Mouse (Mus musculus) liver, embryonic 13.5 days (tissue): ENCODE results near the gene Rfx5. TPM values are rescaled to one million over a fixed set of nuclear protein-coding genes. Genes with fewer than 3 reads are reported as not detected.

Source experiments
- ATAC-seq: fragments of 200-750 bp; cut with Nextera tagmentation; 2 replicates; pipeline ENCODE4 v1.8.0; 2017; ENCODE audit warnings: low read depth, mild to moderate bottlenecking, moderate number of reproducible peaks, moderate library complexity
- DNase-seq: peaks from one replicate; pipeline ENCODE4 v3.0.0; 2022
- H3K27ac ChIP-seq: fragments of 300-500 bp; sonication (generic); 2 replicates; pipeline ENCODE4 v1.5.1; 2015; ENCODE audit warnings: moderate library complexity, mild to moderate bottlenecking, inconsistent platforms
- H3K27me3 ChIP-seq: fragments of 300-500 bp; sonication (generic); 2 replicates; pipeline ENCODE4 v1.6.1; 2015; ENCODE audit warnings: mild to moderate bottlenecking, inconsistent platforms
- H3K36me3 ChIP-seq: fragments of 300-500 bp; sonication (generic); 2 replicates; pipeline ENCODE4 v1.6.1; 2015; ENCODE audit warnings: mild to moderate bottlenecking, inconsistent platforms
- H3K4me1 ChIP-seq: fragments of 300-500 bp; sonication (generic); replicated peaks from 2 replicates; pipeline ENCODE4 v1.6.1; 2015; ENCODE audit warnings: inconsistent platforms
- H3K4me2 ChIP-seq: fragments of 300-500 bp; sonication (generic); 2 replicates; pipeline ENCODE4 v1.6.1; 2015; ENCODE audit warnings: inconsistent platforms, mild to moderate bottlenecking, moderate library complexity
- H3K4me3 ChIP-seq: fragments of 300-500 bp; sonication (generic); replicated peaks from 2 replicates; pipeline ENCODE4 v1.5.1; 2015; ENCODE audit warnings: mild to moderate bottlenecking, inconsistent platforms
- H3K9ac ChIP-seq: fragments of 300-500 bp; sonication (generic); 2 replicates; pipeline ENCODE4 v1.6.1; 2015; ENCODE audit warnings: mild to moderate bottlenecking, inconsistent platforms
- H3K9me3 ChIP-seq: fragments of 300-500 bp; sonication (generic); replicated peaks from 2 replicates; pipeline ENCODE4 v1.6.1; 2016; ENCODE audit warnings: inconsistent platforms
- WGBS: fragments of 180-500 bp; shearing (Covaris S2); methylation state at CpG from one replicate; pipeline ENCODE4 v1.1.7; 2015; ENCODE audit not compliant: insufficient replicate concordance; 5-methylcytosine and 5-hydroxymethylcytosine counted together
- polyA plus RNA-seq: library from polyadenylated mRNA; unstranded; fragments of >200 nt; fragmentation: Nextera tagmentation; extraction: Ambion mirVana; gene quantifications from 2 replicates; pipeline ENCODE4 v1.2.1, GENCODE M21; 2015

Rfx5 gene
- polyA plus RNA-seq, 1 experiment from 2014 or later = 0.96 TPM

- peaks cover 12% of the 10 kb centered on the region; the same call in 1 of the 2 replicates for H3K4me1 ChIP-seq
- H3K27me3 ChIP-seq = no peaks in the 10 kb centered on the region
- H3K9me3 ChIP-seq = no peaks in the 10 kb centered on the region
- H3K4me3 ChIP-seq = no peak overlapping the region
- H3K9ac ChIP-seq = no peak overlapping the region
- WGBS = 74% methylated on average over 5 of the region's 5 CpGs
- no peak overlapping the region for H3K27ac ChIP-seq
- no peak overlapping the region for H3K4me2 ChIP-seq
- DNase-seq (no peak), ATAC-seq (no peak)
- peaks cover 25% of the 10 kb centered on the region for H3K36me3 ChIP-seq
Observed at GRCm38 (mm10) chr3:94960322-94960721, 6.4 kb downstream of the Rfx5 start.

DNA sequence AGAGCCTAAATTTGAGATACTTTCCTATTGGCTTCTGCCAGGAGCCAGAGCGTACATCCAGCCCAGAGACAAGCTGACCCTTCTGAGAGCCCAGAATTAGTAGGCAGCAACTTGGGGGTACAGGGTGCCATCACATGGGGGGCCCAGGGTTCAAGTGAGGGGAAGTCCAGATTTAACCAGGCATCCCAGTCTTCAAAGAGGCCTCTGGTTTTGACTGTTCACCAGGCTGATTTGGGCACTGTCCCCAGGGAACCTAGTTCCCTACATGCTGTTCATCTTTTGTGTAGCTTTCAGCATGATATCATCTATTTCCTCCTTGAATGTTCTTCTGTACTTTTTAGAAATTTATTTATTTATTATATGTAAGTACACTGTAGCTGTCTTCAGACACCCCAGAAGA is 11.1 kb downstream of the Rfx5 start:
- H3K9ac ChIP-seq = no peak overlapping the region
- H3K9me3 ChIP-seq = no peaks in the 10 kb centered on the region
- no peak overlapping the region for H3K4me3 ChIP-seq
- no peaks in the 10 kb centered on the region for H3K27me3 ChIP-seq
- H3K27ac ChIP-seq = no peak overlapping the region
- no peak overlapping the region for H3K4me2 ChIP-seq
- ATAC-seq (no peak), DNase-seq (no peak)
- no peaks in the 10 kb centered on the region for H3K36me3 ChIP-seq
- no peaks in the 10 kb centered on the region for H3K4me1 ChIP-seq
- WGBS = 91% methylated on average over 1 of the region's 1 CpGs

DNA sequence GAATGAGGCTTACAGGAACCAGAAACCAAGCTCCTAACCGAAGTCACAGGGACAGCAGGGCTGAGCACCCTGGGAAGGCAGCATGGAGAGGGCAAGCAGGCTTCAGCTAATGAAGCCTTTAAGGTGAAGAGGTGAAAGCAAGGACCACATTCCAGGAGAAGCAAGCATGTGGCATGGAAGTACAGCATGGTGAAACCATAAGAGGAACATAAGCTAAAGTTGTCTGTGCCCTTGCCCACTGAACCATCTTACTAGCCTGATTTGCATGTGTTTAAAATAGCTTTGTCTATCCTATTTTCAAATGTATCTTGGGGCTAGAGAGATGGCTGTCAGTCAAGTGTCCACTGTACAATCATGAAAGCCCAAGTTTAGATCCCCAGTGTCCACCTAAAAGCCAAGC is 12.0 kb downstream of the Rfx5 start:
- Histone ChIP-seq H3K27ac (no peak overlapping the region), H3K4me3 (no peak overlapping the region), H3K9me3 (no peaks in the 10 kb centered on the region), H3K9ac (no peak overlapping the region), H3K4me1 (no peaks in the 10 kb centered on the region), H3K36me3 (no peaks in the 10 kb centered on the region), H3K27me3 (no peaks in the 10 kb centered on the region), H3K4me2 (no peak overlapping the region)
- WGBS = 57% methylated on average over 1 of the region's 1 CpGs
- DNase-seq (no peak), ATAC-seq (no peak)

GRCm38 (mm10) chr3:94972552-94972951 is 18.7 kb downstream of the Rfx5 start:
- H3K4me1 ChIP-seq = peaks cover 35% of the 10 kb centered on the region
- DNase-seq (no peak), ATAC-seq (no peak)
- peaks cover under 1% of the 10 kb centered on the region; the same call in 1 of the 2 replicates for H3K36me3 ChIP-seq
- H3K9ac ChIP-seq = no peak overlapping the region
- WGBS = 65% methylated on average over 3 of the region's 3 CpGs
- H3K27me3 ChIP-seq = no peaks in the 10 kb centered on the region
- no peak overlapping the region for H3K27ac ChIP-seq
- no peaks in the 10 kb centered on the region for H3K9me3 ChIP-seq
- no peak overlapping the region for H3K4me3 ChIP-seq
- H3K4me2 ChIP-seq = no peak overlapping the region

GRCm38 (mm10) chr3:94973620-94974019 is 19.7 kb downstream of the Rfx5 start:
- Histone ChIP-seq H3K4me3 (peak overlapping the region; percentile 90), H3K27me3 (no peaks in the 10 kb centered on the region), H3K9me3 (no peaks in the 10 kb centered on the region), H3K36me3 (peaks cover 6% of the 10 kb centered on the region), H3K4me1 (peaks cover 35% of the 10 kb centered on the region), H3K4me2 (peak overlapping the region; percentile 80), H3K27ac (no peak overlapping the region), H3K9ac (no peak overlapping the region)
- WGBS = 80% methylated on average over 5 of the region's 5 CpGs
- DNase-seq (no peak), ATAC-seq (no peak)

GRCm38 (mm10) chr3:94974026-94974527 is 20.2 kb downstream of the Rfx5 start:
- no peaks in the 10 kb centered on the region for H3K27me3 ChIP-seq
- H3K4me1 ChIP-seq = peaks cover 35% of the 10 kb centered on the region
- peak; percentile 15; the same call in 1 of the 2 replicates for ATAC-seq
- no peak for DNase-seq
- peak overlapping the region; percentile 16; the same call in 1 of the 2 replicates for H3K27ac ChIP-seq
- H3K9me3 ChIP-seq = no peaks in the 10 kb centered on the region
- peaks cover 6% of the 10 kb centered on the region for H3K36me3 ChIP-seq
- 23% methylated on average over 9 of the region's 9 CpGs for WGBS
- peak overlapping the region; percentile 80 for H3K4me2 ChIP-seq
- H3K9ac ChIP-seq = peak overlapping the region; percentile 72
- peak overlapping the region; percentile 90 for H3K4me3 ChIP-seq

DNA sequence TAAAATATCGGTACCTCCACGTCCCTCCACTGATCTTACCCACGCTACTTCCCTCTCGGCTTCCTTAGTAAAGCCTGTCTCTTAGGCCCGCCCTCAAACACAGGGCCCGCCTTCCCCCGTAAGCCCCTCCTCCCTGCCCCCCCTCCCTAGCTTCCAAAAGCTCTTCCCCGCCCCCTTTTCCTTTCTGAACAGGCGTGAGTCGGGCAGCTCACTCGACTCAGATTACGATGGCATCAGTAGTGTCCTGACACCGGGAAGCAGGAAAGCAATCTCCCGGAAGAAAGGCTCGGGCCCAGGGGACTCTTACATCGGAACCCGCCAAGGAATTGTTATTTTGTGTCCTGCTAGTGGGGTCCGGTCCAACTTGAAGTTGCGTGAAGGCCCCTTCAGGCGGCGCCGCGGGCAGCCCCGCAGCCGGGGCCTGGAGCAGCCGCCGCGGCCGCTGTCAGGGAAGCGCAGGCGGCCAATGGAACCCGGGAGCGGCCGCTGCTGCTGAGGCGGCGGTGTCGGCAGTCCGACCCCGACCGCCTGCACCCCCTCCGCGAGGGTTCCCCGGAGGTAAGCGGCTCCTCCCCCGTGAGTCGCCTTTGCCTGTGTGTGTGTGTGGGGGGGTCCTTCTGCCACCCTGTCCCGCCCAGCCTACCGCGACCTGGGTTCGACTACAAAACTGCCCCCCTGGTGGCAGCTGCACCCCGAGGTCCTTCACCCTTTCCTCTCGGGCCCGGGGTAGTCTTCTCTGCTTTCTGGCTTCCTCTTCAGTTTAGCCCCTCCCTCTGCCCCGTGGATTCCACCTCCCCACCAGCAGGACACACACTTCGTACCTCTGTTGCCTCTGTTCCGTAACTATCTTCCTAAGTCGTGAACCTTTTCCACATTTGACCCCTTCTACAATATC is 20.9 kb downstream of the Rfx5 start, which contains the start of gene Pi4kb:
TSS of gene Pi4kb (plus strand) at position 204 of the 895 bp plus-strand sequence.
- H3K27me3 ChIP-seq = no peaks in the 10 kb centered on the region
- under 1% methylated on average over 55 of the region's 57 CpGs for WGBS
- H3K27ac ChIP-seq = peak within 1 kb of the TSS; percentile 87
- ATAC-seq (peak; percentile 90), DNase-seq (peak; percentile 82)
- no peaks in the 10 kb centered on the region for H3K9me3 ChIP-seq
- H3K36me3 ChIP-seq = peaks cover 6% of the 10 kb centered on the region
- peaks cover 35% of the 10 kb centered on the region for H3K4me1 ChIP-seq
- peak within 1 kb of the TSS; percentile 90 for H3K4me3 ChIP-seq
- H3K9ac ChIP-seq = peak within 1 kb of the TSS; percentile 97
- H3K4me2 ChIP-seq = peak within 1 kb of the TSS; percentile 80

DNA sequence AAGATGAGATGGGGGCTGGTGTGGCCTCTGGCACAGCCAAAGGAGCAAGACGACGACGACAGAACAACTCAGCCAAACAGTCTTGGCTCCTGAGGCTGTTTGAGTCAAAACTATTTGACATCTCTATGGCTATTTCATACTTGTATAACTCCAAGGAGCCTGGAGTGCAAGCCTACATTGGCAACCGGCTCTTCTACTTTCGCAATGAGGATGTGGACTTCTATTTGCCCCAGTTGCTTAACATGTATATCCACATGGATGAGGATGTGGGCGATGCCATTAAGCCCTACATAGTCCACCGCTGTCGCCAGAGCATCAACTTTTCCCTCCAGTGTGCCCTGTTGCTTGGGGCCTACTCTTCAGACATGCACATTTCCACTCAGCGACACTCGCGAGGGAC is 30.4 kb downstream of the Rfx5 start:
- ATAC-seq = no peak
- Histone ChIP-seq H3K4me2 (no peak overlapping the region), H3K4me1 (peaks cover 33% of the 10 kb centered on the region), H3K27me3 (no peaks in the 10 kb centered on the region), H3K4me3 (no peak overlapping the region), H3K27ac (no peak overlapping the region), H3K36me3 (peaks cover 43% of the 10 kb centered on the region), H3K9me3 (no peaks in the 10 kb centered on the region), H3K9ac (no peak overlapping the region)
- 83% methylated on average over 11 of the region's 11 CpGs for WGBS
- no peak for DNase-seq

- Histone ChIP-seq H3K36me3 (peaks cover 51% of the 10 kb centered on the region), H3K4me2 (no peak overlapping the region), H3K4me3 (no peak overlapping the region), H3K9ac (no peak overlapping the region), H3K4me1 (peaks cover 35% of the 10 kb centered on the region), H3K27ac (no peak overlapping the region), H3K27me3 (no peaks in the 10 kb centered on the region), H3K9me3 (no peaks in the 10 kb centered on the region)
- DNase-seq (no peak), ATAC-seq (no peak)
- 93% methylated on average over 2 of the region's 2 CpGs for WGBS
Observed at GRCm38 (mm10) chr3:94985513-94985912, 31.6 kb downstream of the Rfx5 start.

DNA sequence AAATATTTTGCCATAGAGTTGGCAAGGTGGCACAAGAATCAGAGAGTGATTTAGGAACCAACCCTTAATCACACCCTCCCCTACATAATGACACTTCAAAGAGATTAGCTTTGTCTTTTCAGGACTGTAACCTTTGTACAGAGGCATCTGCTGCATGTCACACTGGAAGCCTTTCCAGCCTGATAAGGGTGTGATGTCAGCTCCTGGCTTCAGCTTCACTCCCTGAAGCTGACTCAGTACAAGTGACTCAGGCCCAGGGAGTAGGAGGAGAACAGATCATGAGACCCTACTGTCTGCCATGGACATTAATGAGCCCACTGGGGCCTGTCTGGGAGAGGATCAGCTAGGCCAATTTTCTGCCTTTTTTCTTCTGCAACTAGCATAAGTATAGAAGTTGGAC is 33.7 kb downstream of the Rfx5 start:
- no peaks in the 10 kb centered on the region for H3K9me3 ChIP-seq
- peaks cover 54% of the 10 kb centered on the region for H3K36me3 ChIP-seq
- no peak overlapping the region for H3K4me2 ChIP-seq
- peak overlapping the region; percentile 15 for H3K27ac ChIP-seq
- ATAC-seq (peak; percentile 89), DNase-seq (peak; percentile 48)
- H3K9ac ChIP-seq = no peak overlapping the region
- peaks cover 35% of the 10 kb centered on the region for H3K4me1 ChIP-seq
- H3K4me3 ChIP-seq = no peak overlapping the region
- no peaks in the 10 kb centered on the region for H3K27me3 ChIP-seq

DNA sequence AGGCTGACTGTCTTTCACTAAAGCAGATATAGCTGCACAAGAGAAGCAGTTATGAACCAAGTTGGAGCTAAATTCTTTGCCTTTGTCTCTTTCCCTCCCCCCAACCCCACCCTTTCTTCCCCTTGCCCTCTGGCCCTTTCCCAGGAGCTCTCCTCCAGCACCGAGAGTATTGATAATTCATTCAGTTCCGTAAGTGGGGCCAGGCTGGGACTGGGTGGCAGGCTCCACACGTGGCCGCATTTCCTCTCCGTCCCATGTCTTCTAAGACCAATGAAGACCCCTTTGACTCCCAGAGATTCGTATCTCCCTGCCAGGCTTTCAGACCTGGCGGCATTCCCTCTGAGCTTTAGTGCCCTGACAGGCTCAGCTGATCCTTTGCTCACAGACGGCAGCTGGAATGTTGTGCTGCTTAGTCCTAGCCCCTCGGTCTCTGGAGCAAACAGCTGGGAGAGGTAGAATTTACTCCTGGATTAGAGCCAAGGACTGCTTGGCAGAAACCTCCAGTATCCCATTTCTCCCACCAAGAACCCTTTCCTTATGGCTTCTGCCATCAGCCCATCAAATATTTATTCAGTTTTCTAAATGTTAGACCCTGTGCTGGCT is 35.4 kb downstream of the Rfx5 start:
- WGBS = 75% methylated on average over 9 of the region's 9 CpGs
- peaks cover 60% of the 10 kb centered on the region for H3K36me3 ChIP-seq
- DNase-seq = no peak

More for the DNA sequence above, 35.4 kb downstream of the Rfx5 start:
- no peak overlapping the region for H3K9ac ChIP-seq
- no peaks in the 10 kb centered on the region for H3K27me3 ChIP-seq
- no peak overlapping the region for H3K4me2 ChIP-seq
- ATAC-seq = no peak
- H3K4me1 ChIP-seq = peaks cover 35% of the 10 kb centered on the region
- no peak overlapping the region for H3K4me3 ChIP-seq
- H3K27ac ChIP-seq = 0 out of 2 replicates have a peak overlapping the region, but pooled peaks have one; percentile 12
- H3K9me3 ChIP-seq = no peaks in the 10 kb centered on the region
